Mouse (Mus musculus) v-Abl transformed pro-B cells (cell line): ENCODE results near the gene 2900026A02Rik.

Experiments used
- in situ Hi-C, 2 experiments: fragments of 400-800 bp; cut with MboI; formaldehyde crosslinking; loops; one replicate each; pipeline ENCODE4 v1.15.1; 2025; ENCODE audit not compliant: unreplicated experiment in 2 of 2

The 2900026A02Rik gene

GRCm38 (mm10) chr5:113221147-113221865 lies at the start of gene 2900026A02Rik:
TSS of gene 2900026A02Rik (minus strand) at chr5:113221236.
- in situ Hi-C loops, result no loop called here

- in situ Hi-C loops, result no loop called here
Measured at GRCm38 (mm10) chr5:113270043-113270442, 49.0 kb upstream of the 2900026A02Rik start.

DNA sequence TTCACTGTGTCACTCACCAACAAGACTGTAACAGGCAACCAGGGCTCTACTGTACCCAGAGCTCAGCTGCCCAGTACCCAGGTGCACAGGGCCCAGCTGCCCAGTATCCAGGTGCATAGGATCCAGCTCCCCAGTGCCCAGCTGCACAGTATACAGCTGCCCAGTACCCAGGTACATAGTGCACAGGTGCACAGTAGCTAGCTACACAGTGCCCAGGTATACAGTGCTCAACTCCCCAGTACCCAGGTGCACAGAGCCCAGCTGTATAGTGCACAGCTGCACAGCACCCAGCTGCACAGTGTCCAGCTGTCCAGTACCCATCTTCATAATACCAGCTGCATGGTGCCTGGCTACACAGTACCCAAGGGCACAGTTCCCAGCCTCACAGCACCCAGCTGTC lies 47.2 kb upstream of the 2900026A02Rik start:
- in situ Hi-C loops, result no loop called here

GRCm38 (mm10) chr5:113265637-113266036 lies 44.6 kb upstream of the 2900026A02Rik start:
- in situ Hi-C loops, result no loop called here

- in situ Hi-C loops, result no loop called here
Measured at GRCm38 (mm10) chr5:113250806-113251205, 29.8 kb upstream of the 2900026A02Rik start.

DNA sequence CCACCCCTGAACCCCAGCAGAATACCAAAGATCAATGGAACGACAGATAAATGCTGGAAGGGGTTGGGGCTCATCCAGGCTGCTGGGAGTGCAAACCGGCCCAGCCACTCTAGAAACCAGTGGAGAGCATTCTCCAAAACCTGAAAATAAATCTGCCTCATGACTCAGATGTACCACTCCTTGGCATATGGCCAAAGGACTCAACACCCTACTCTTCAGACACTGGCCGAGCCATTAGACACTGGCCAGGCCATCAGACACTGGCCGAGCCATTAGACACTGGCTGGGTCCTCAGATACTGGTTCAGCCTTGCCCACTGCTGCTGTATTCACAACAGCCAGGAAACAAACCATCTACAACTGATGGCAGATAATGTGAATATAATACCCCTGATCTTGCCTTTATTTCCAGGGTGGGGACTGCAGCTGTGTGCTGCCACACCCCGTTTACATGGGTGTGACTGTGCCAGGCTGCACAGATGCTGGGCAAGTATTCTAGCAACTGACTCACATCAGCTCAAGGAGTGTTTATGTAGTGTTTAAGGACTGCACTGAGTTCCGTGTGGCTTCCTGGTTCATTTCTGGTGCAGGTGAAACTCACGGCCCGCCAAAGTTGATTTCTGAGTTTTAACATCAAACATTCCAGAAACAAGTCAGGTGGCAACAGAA lies 28.4 kb upstream of the 2900026A02Rik start:
- in situ Hi-C loops, result no loop called here

GRCm38 (mm10) chr5:113230196-113230595 lies 9.2 kb upstream of the 2900026A02Rik start:
- in situ Hi-C loops, result no loop called here

DNA sequence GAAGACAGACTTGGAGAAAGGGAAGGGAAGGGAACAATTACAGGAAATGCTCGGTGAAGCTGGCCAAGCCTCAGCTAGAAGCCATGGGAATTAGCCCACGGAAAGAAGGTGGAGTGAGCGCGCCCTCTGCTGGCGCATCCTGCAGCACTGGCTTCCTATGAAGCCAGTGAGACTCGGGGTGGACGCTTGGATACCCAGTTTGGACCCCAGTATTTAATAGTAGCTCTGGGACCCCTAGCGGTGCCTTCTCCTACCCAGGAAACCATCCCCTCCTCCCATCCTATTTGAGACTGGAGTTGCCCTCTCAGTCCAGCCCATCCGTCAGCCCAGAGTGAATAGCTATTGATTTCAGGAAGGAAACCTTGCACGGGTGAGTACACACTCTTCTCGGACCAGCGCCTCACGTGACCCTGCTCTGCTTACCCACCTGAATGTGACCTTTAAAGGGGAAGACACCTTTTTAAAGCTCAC lies 5.6 kb upstream of the 2900026A02Rik start, which contains the start of gene Tmem211:
Tmem211 (plus strand) TSS at position 278 of the 471 bp plus-strand sequence.
- in situ Hi-C loops, result no loop called here

DNA sequence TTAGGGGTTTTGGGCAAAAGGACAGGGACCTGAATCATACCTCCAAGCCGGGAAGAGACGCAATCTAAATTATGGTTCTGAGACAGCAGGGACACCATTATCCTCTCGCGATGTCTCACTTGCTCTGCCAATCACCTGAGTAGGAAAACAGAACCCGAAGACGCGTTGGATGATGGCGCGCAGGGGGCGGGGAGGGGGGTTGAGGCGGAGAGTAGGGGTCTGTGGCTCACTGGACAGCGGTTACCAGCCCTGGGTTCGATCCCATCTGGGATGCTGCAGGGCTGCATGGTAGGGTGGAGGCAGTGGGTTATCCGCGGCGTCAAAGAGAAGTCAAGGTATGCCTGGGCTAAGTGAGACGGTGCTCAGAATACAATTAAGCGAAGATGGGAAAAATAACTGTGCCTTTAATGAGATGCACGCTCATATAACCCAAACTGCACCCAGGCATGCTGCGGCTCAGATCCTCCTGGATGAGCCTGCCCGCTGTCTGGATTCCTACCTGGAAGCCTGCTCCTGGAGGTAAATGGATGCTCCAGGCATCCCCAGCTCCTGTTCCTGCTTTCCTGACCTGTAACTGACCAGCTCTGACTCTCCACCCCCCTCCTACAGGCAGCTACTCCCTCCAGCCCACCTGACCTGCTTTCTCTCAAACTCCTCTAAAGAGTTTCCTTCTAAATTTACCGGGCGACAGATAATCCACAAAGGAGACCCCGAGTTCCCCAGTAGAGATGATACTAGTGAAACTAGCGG lies 4.8 kb upstream of the 2900026A02Rik start:
- in situ Hi-C loops, result no loop called here

- in situ Hi-C loops, result no loop called here
Measured at GRCm38 (mm10) chr5:113225271-113225670, 4.2 kb upstream of the 2900026A02Rik start.

- in situ Hi-C loops, result no loop called here
Measured at GRCm38 (mm10) chr5:113223888-113224287, 2.9 kb upstream of the 2900026A02Rik start.

GRCm38 (mm10) chr5:113220383-113221146 lies 471 bp downstream of the 2900026A02Rik start:
- in situ Hi-C loops, result no loop called here

DNA sequence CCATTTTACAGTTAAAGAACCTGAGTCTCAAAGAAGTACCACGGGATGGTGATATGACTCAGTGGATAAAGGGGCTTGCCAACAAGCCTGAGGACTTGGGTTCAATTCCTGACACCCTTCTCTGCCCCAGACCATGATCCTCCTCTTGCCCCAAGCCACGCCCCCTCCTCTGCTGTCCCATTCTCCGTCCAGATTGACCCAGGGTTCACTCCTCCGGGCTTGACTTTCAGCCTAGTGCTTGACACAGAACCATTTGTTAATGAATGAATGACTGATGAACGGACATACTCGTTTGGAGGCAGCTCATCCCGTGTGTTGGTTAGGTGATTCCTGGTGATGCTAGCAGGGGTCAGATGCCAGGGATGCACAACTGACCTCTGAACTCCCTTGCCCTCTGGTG lies 1.2 kb downstream of the 2900026A02Rik start:
- in situ Hi-C loops, result no loop called here

- in situ Hi-C loops, result no loop called here
Measured at GRCm38 (mm10) chr5:113219450-113219849, 1.6 kb downstream of the 2900026A02Rik start.

- in situ Hi-C loops, result no loop called here
Measured at GRCm38 (mm10) chr5:113218617-113219235, 2.3 kb downstream of the 2900026A02Rik start.

- in situ Hi-C loops, result no loop called here
Measured at GRCm38 (mm10) chr5:113217076-113217475, 4.0 kb downstream of the 2900026A02Rik start.

DNA sequence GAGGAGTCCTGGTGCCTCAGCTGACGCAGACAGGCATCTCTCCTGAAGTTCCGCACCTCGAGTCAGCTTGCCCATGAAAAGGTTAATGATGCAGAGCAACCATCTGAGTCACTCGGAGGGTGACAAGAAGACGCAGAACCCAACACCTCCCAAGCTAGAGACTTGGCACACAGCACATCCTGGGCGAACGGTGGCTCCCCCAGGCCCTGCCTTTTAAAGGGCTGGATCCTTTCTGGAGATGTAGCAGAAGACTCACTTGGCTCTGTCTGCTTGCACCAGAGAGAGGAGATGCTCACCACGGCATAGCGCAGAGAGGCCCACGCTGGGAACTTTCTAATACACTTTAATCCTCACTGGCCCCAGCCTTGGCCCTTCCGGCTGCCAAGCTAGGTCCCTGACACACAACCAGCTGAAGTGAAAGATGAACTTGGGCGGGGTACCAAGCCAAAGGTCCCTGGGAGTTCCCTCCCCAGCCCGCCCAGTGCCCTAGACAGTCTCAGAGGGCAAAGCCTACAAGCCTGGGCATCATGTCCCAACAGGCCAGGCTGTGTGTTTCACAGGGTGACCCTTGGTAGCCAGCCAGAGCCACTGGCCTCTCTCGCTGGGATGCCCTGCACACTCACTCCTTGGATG lies 4.6 kb downstream of the 2900026A02Rik start:
- in situ Hi-C loops, result no loop called here

- in situ Hi-C loops, result no loop called here
Measured at GRCm38 (mm10) chr5:113215610-113216011, 5.4 kb downstream of the 2900026A02Rik start.

DNA sequence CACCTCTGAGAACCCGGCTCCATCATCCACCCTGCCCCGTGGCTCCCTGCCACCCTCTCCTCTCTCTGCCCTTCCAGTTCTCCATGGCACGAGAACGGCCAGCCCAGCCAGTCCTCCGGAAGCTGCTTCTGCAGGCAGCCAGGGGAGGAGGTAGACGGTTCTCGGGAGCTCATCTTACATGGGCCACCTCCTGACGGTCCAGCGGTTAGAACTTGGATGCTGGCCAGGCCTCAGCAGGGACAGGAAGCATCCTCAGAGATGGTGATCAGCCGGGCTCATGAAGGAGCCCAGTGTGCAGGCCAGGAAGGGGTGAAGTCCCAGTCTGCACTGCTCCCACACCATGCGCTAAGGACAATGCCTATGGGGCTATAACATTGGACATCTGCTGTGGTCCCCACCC lies 6.6 kb downstream of the 2900026A02Rik start:
- in situ Hi-C loops, result no loop called here

DNA sequence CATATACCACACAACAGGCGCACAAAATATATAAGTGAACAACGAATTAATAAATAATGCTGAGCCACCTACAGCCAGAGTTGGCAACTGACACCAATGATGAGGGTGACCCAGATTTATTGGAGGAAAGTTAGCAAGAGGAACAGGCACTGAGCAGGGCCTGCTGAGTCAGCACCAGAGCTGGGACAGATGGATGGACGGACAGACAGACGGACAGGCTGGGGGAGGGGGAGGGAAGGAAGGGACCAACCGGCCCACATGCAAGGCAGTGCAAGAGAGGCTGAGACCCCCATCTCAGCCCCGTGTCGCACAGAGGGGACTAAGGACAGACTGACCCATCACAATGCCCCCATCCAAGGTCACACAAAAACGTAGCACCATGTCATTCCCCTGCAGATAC lies 7.0 kb downstream of the 2900026A02Rik start:
- in situ Hi-C loops, result no loop called here
